Mouse (Mus musculus): ENCODE results near the gene Ahsg. TPM values are rescaled to one million over a fixed set of nuclear protein-coding genes. Genes with fewer than 3 reads are reported as not detected.

Gene Ahsg
- total and polyA plus RNA-seq, 3 experiments, result 0.13 TPM; not detected in 2

DNA sequence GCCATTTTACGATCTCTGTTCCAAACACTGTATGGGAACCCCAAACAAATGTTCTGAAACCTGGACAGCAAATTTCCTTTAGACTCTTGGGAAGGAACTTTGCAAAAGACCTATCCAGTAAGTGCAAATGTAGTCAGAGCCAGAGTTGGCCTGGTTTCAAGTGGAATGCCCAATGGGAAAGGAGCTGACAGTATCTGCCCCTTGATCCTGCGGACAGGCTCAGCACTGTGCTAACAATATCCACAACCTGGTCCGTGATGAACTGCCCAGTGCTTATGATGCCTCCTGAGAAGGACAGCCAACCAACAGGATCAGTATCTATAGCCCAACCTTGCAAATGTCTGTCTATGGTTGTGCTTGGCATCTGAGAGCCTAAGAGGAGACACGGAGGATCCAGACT is 45.6 kb upstream of the Ahsg start:
- TF ChIP-seq RAD21 (IDR thresholded peaks at IDR 0.05; ENCODE audit: low read depth, low read length) (no peak), MAZ (IDR thresholded peaks at IDR 0.05; ENCODE audit: low read depth, low read length) (no peak), POLR2AphosphoS5 (IDR thresholded peaks at IDR 0.05; ENCODE audit: borderline replicate concordance, low read depth, low read length) (no peak), NELFE (IDR thresholded peaks at IDR 0.05; ENCODE audit: low read depth, low read length) (no peak), TCF12 (IDR thresholded peaks at IDR 0.05; ENCODE audit: low read depth, low read length) (no peak), SIN3A (IDR thresholded peaks at IDR 0.05; ENCODE audit: low read length) (no peak), CHD1 (IDR thresholded peaks at IDR 0.05; ENCODE audit: low read depth, low read length) (no peak), NRF1 (IDR thresholded peaks at IDR 0.05; ENCODE audit: insufficient read depth, low read depth, low read length, poor library complexity, severe bottlenecking) (no peak), ELF1 (IDR thresholded peaks at IDR 0.05; ENCODE audit: low read depth, low read length) (no peak), ZMIZ1 (IDR thresholded peaks at IDR 0.05; ENCODE audit: low read depth, low read length) (no peak), MYC (IDR thresholded peaks at IDR 0.05; ENCODE audit: low read depth, low read length) (no peak)
- Histone ChIP-seq H3K9me3 (replicated peaks; ENCODE audit: insufficient read depth, low read length) (no peaks in the 10 kb centered on the region), H3K4me1 (ENCODE audit: control insufficient read depth in 1 of 2, insufficient read depth in 2 of 2, low read length in 2 of 2) (peaks cover 0 to 3% of the 10 kb centered on the region in 2 experiments; a peak in 1 of 4 replicates), H3K9ac (ENCODE audit: control insufficient read depth, low read depth, low read length, poor library complexity, severe bottlenecking) (no peak overlapping the region), H3K27ac (ENCODE audit: control insufficient read depth, low read depth, low read length) (no peak overlapping the region), H3K4me3 (ENCODE audit: control insufficient read depth in 1 of 2, insufficient read depth in 1 of 2, low read depth in 2 of 2, low read length in 2 of 2) (no peak overlapping the region), H3K27me3 (ENCODE audit: control insufficient read depth in 1 of 2, insufficient read depth in 2 of 2, low read length in 2 of 2) (no peaks in the 10 kb centered on the region), H3K79me2 (ENCODE audit: control insufficient read depth, insufficient read depth, low read length, poor library complexity) (peaks cover 12% of the 10 kb centered on the region; the same call in 1 of the 2 replicates), H3K36me3 (ENCODE audit: control insufficient read depth in 1 of 2, insufficient read depth in 2 of 2, low read length in 2 of 2) (peaks cover 0 to 16% of the 10 kb centered on the region in 2 experiments; a peak in 2 of 4 replicates)
- no peak for DNase-seq (ENCODE audit: low read depth, low spot score)

DNA sequence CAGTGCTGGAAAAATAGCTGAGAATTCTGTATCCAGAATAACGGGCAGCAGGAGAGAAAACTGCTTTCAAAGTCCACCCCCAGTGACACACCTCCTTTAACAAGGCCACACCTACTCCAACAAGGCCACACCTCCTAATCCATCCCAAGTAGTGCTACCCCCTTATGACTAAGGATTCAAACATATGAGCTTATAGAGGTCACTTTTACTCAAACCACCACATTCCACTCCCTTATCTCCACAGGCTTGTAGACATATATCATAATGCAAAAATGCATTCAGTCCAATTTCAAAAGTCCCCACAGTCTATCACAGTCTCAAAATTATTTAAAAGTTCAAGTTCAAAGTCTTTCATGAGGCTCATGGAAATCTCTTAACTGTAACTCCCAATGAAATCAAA is 43.4 kb upstream of the Ahsg start:
- Histone ChIP-seq H3K27me3 (ENCODE audit: control insufficient read depth in 1 of 2, insufficient read depth in 2 of 2, low read length in 2 of 2) (no peaks in the 10 kb centered on the region), H3K9me3 (replicated peaks; ENCODE audit: insufficient read depth, low read length) (no peaks in the 10 kb centered on the region), H3K4me1 (ENCODE audit: control insufficient read depth in 1 of 2, insufficient read depth in 2 of 2, low read length in 2 of 2) (peaks cover 0 to 12% of the 10 kb centered on the region in 2 experiments; a peak in 3 of 4 replicates), H3K79me2 (ENCODE audit: control insufficient read depth, insufficient read depth, low read length, poor library complexity) (peaks cover 16% of the 10 kb centered on the region), H3K36me3 (ENCODE audit: control insufficient read depth in 1 of 2, insufficient read depth in 2 of 2, low read length in 2 of 2) (peaks cover 11 to 12% of the 10 kb centered on the region in 2 experiments), H3K27ac (ENCODE audit: control insufficient read depth, low read depth, low read length) (no peak overlapping the region), H3K9ac (ENCODE audit: control insufficient read depth, low read depth, low read length, poor library complexity, severe bottlenecking) (no peak overlapping the region), H3K4me3 (ENCODE audit: control insufficient read depth in 1 of 2, insufficient read depth in 1 of 2, low read depth in 2 of 2, low read length in 2 of 2) (no peak overlapping the region)
- TF ChIP-seq CTCF (IDR thresholded peaks at IDR 0.05 in 2 of 3, conservative IDR thresholded peaks at IDR 0.05 in 1 of 3; ENCODE audit: control insufficient read depth in 1 of 3, insufficient read depth in 1 of 3, low read depth in 2 of 3, low read length in 3 of 3, poor library complexity in 1 of 3, severe bottlenecking in 1 of 3), result no peak
- TF ChIP-seq USF2 (IDR thresholded peaks at IDR 0.05; ENCODE audit: borderline replicate concordance in 1 of 2, insufficient read depth in 1 of 2, low read depth in 1 of 2, low read length in 2 of 2), result no peak
- no peak for TF ChIP-seq MXI1 (IDR thresholded peaks at IDR 0.05; ENCODE audit: low read depth, low read length)
- TF ChIP-seq NRF1 (IDR thresholded peaks at IDR 0.05; ENCODE audit: insufficient read depth, low read depth, low read length, poor library complexity, severe bottlenecking), result no peak
- no peak for TF ChIP-seq KAT2A (conservative IDR thresholded peaks at IDR 0.05; ENCODE audit: low read depth, low read length)
- TF ChIP-seq CHD1 (IDR thresholded peaks at IDR 0.05; ENCODE audit: low read depth, low read length), result no peak
- no peak for TF ChIP-seq CHD2 (IDR thresholded peaks at IDR 0.05; ENCODE audit: low read length)
- TF ChIP-seq JUND (IDR thresholded peaks at IDR 0.05; ENCODE audit: low read depth, low read length), result no peak
- TF ChIP-seq MAFK (IDR thresholded peaks at IDR 0.05; ENCODE audit: borderline replicate concordance, low read depth, low read length), result no peak
- TF ChIP-seq EP300 (IDR thresholded peaks at IDR 0.05; ENCODE audit: low read depth in 1 of 2, low read length in 2 of 2), result no peak
- TF ChIP-seq SIN3A (IDR thresholded peaks at IDR 0.05; ENCODE audit: low read length), result no peak
- no peak for TF ChIP-seq MYB (IDR thresholded peaks at IDR 0.05; ENCODE audit: low read depth, low read length)
- no peak for TF ChIP-seq ETS1 (IDR thresholded peaks at IDR 0.05; ENCODE audit: low read depth, low read length)
- no peak for DNase-seq (ENCODE audit: low read depth, low spot score)

Measured in MEL (cell line).